Comparison of ENCODE assay signal across 17 mouse cellular contexts in genomic region chr7:144777805-144778204, GRCm38 (mm10). TPM values are rescaled to one million over a fixed set of nuclear protein-coding genes. Genes with fewer than 3 reads are reported as not detected.
"Had no signal": no experiment of that assay in that cellular context is flagged by ENCODE, and none has a peak within 500 bp of the region (broad histone marks: within the 10 kb centered on the region; RNA-seq: fewer than 3 reads in every experiment).

No protein-coding gene starts in this region.

- H3K27me3 ChIP-seq: limb, embryonic 12.5 days; midbrain, embryonic 15.5 days had no signal

- DNase-seq: kidney, adult 11 months; kidney, postnatal 14 days; liver; lung, adult 2 months; lung, postnatal 36 days; retina, postnatal 1 day; right cerebral cortex, postnatal 4 days; spleen, adult 18-20 months; thymus, adult 18-20 months; thymus, postnatal 14 days had no signal

- H3K9ac ChIP-seq: limb, embryonic 12.5 days; liver, embryonic 15.5 days; midbrain, embryonic 15.5 days; neural tube, embryonic 12.5 days had no signal

- H3K4me1 ChIP-seq: limb, embryonic 12.5 days; neural tube, embryonic 12.5 days had no signal

- H3K27ac ChIP-seq: limb, embryonic 12.5 days; liver, embryonic 15.5 days; midbrain, embryonic 15.5 days; neural tube, embryonic 12.5 days had no signal

- H3K9me3 ChIP-seq: limb, embryonic 12.5 days; liver, embryonic 15.5 days; midbrain, embryonic 15.5 days; neural tube, embryonic 12.5 days had no signal

- ATAC-seq: lung, postnatal 0 days; midbrain, embryonic 15.5 days had no signal

- H3K36me3 ChIP-seq: limb, embryonic 12.5 days; liver, embryonic 15.5 days; midbrain, embryonic 15.5 days; neural tube, embryonic 12.5 days had no signal

- H3K4me2 ChIP-seq: limb, embryonic 12.5 days; liver, embryonic 15.5 days; midbrain, embryonic 15.5 days; neural tube, embryonic 12.5 days had no signal

- H3K4me3 ChIP-seq: limb, embryonic 12.5 days; liver, embryonic 15.5 days; midbrain, embryonic 15.5 days; neural tube, embryonic 12.5 days had no signal

RNA-seq across cellular contexts. Expression of gene Ano1, which starts 26.0 kb away (rescaled TPM):
- total RNA-seq: megakaryocyte progenitor cell, adult 5-6 weeks; neutrophil, adult 5-6 weeks had no signal
